Mouse (Mus musculus) c-Kit-positive CD71-positive TER-119-negative erythroid progenitor cells, embryonic 14.5 days (primary cell): ENCODE measurements at regions not wholly inside any gene's neighbourhood (a gene's known extent, or its start where the extent isn't known, plus 50 kb on each side); places are given as distances from the start of the nearest gene placed in this dataset.
A peak's percentile ranks its signal among the peaks of the same experiment; 100 is the strongest.

Source experiments
- DNase-seq: peaks from one replicate; pipeline ENCODE4 v3.0.0-alpha.2; 2013; ENCODE audit warnings: low read depth

- peak; percentile 4 for DNase-seq
Measured at GRCm38 (mm10) chrX:107477066-107477465, 73.9 kb upstream of the Itm2a start.

- DNase-seq = no peak
Measured at GRCm38 (mm10) chrX:107469242-107469641, 66.1 kb upstream of the Itm2a start.
